Comparison of ENCODE assay signal across 27 mouse cellular contexts in genomic region chr4:149006107-149006506, GRCm38 (mm10).
DNase-seq lines count a peak whose midpoint lies in the region; TF ChIP-seq lines count a peak whose summit lies in the region.
"Had no signal": no experiment of that assay in that cellular context is flagged by ENCODE, and none has a peak within 500 bp of the region (broad histone marks: within the 10 kb centered on the region; RNA-seq: fewer than 3 reads in every experiment).

No protein-coding gene starts in this region.

- no peak overlapping the region for H3K9ac ChIP-seq in ES-E14 (ENCODE audit: insufficient read depth, low read depth, low read length, poor library complexity, severe bottlenecking)
- H3K9ac ChIP-seq: embryonic facial prominence, embryonic 13.5 days; forebrain, embryonic 12.5 days; forebrain, embryonic 15.5 days; heart, embryonic 12.5 days; heart, embryonic 15.5 days; hindbrain, embryonic 13.5 days; intestine, embryonic 15.5 days had no signal

- H3K9me3 ChIP-seq in ES-E14 (ENCODE audit: control insufficient read depth, insufficient read depth, low read depth, low read length): no peaks in the 10 kb centered on the region
- H3K9me3 ChIP-seq: embryonic facial prominence, embryonic 10.5 days; embryonic facial prominence, embryonic 13.5 days; forebrain, embryonic 12.5 days; forebrain, embryonic 15.5 days; heart, embryonic 12.5 days; heart, embryonic 15.5 days; hindbrain, embryonic 10.5 days; hindbrain, embryonic 13.5 days; intestine, embryonic 15.5 days had no signal

- intact Hi-C loops in left cerebral cortex, postnatal 36 days (cut with DNase I): no loop called here

- no peak overlapping the region for H3K4me3 ChIP-seq in ES-E14 (ENCODE audit: insufficient read depth in 1 of 2, low read depth in 1 of 2, low read length in 2 of 2, poor library complexity in 1 of 2, severe bottlenecking in 1 of 2)
- H3K4me3 ChIP-seq: embryonic facial prominence, embryonic 10.5 days; embryonic facial prominence, embryonic 13.5 days; erythroblast, embryonic 14.5 days; forebrain, embryonic 12.5 days; forebrain, embryonic 15.5 days; heart, embryonic 12.5 days; heart, embryonic 15.5 days; hindbrain, embryonic 10.5 days; hindbrain, embryonic 13.5 days; intestine, embryonic 15.5 days had no signal

- DNase-seq in 3T3-L1 (ENCODE audit: low read depth, low spot score) (peak; percentile 40), ES-E14 (ENCODE audit: low read depth, low spot score) (no peak), R1 (ENCODE audit: low read depth, low spot score) (peak; percentile 55)
- no peak for DNase-seq in adrenal gland, postnatal 10 days
- no peak for DNase-seq in left cerebral cortex, postnatal 36 days (ENCODE audit: low spot score in 2 of 2)
- DNase-seq in cerebellum, adult 11 months: no peak
- DNase-seq: adrenal gland, adult 2 months; adrenal gland, postnatal 25 days; cerebellum, adult 2 months; cerebellum, adult 9-11 months; cerebellum, postnatal 25 days; embryo, embryonic 11 days; gastrocnemius, postnatal 25 days; heart, adult 18-20 months; heart, postnatal 10 days; heart, postnatal 36 days; kidney, adult 11 months had no signal

- H3K27ac ChIP-seq in ES-E14 (ENCODE audit: insufficient read depth, low read depth, low read length, poor library complexity, severe bottlenecking): no peak overlapping the region
- H3K27ac ChIP-seq: embryonic facial prominence, embryonic 10.5 days; embryonic facial prominence, embryonic 13.5 days; forebrain, embryonic 12.5 days; forebrain, embryonic 15.5 days; heart, embryonic 15.5 days; hindbrain, embryonic 10.5 days; hindbrain, embryonic 13.5 days; intestine, embryonic 15.5 days had no signal

- H3K4me1 ChIP-seq in ES-E14 (ENCODE audit: control insufficient read depth in 2 of 2, insufficient read depth in 2 of 2, low read length in 2 of 2, poor library complexity in 1 of 2): no peaks in the 10 kb centered on the region
- H3K4me1 ChIP-seq: embryonic facial prominence, embryonic 10.5 days; embryonic facial prominence, embryonic 13.5 days; forebrain, embryonic 12.5 days; forebrain, embryonic 15.5 days; hindbrain, embryonic 10.5 days; hindbrain, embryonic 13.5 days had no signal

- in situ Hi-C loops in ES-E14 (cut with MboI; ENCODE audit: low sequenced_read_pairs in 2 of 2, unreplicated experiment in 2 of 2): no loop called here

- H3K36me3 ChIP-seq in ES-E14 (ENCODE audit: control insufficient read depth, insufficient read depth, low read length, poor library complexity, severe bottlenecking): no peaks in the 10 kb centered on the region
- H3K36me3 ChIP-seq: embryonic facial prominence, embryonic 13.5 days; forebrain, embryonic 12.5 days; forebrain, embryonic 15.5 days; heart, embryonic 15.5 days; hindbrain, embryonic 13.5 days; intestine, embryonic 15.5 days had no signal

TF ChIP-seq in ES-E14, 5 proteins besides CTCF, POLR2A, EP300 and RAD21:
- TF ChIP-seq CHD2 (IDR thresholded peaks at IDR 0.05; ENCODE audit: low read depth, low read length): no peak
- peak; percentile 81 for TF ChIP-seq MAFK (IDR thresholded peaks at IDR 0.05; ENCODE audit: insufficient read depth, low read depth, low read length)

Comparison
In these comparisons a context has a peak if more than half of its experiments do, and no peak if none do; other contexts are left out.
1. DNase-seq: peak in 3T3-L1 (single experiment) and R1 (single experiment); none in ES-E14 (single experiment), adrenal gland, postnatal 10 days (single experiment), left cerebral cortex, postnatal 36 days (0 of 2) and cerebellum, adult 11 months (single experiment).